Mouse (Mus musculus) ovary, adult 18-20 months (tissue): ENCODE results near the gene Chmp5.
"Not testable (repeated sequence)": the region's sequence is repeated elsewhere in the genome, so short reads cannot be mapped to it uniquely, and the experiment has no call there.

ENCODE experiments used
- DNase-seq: peaks from one replicate; pipeline ENCODE4 v3.0.0; 2022; ENCODE audit warnings: low spot score, mixed read lengths

The Chmp5 gene

DNA sequence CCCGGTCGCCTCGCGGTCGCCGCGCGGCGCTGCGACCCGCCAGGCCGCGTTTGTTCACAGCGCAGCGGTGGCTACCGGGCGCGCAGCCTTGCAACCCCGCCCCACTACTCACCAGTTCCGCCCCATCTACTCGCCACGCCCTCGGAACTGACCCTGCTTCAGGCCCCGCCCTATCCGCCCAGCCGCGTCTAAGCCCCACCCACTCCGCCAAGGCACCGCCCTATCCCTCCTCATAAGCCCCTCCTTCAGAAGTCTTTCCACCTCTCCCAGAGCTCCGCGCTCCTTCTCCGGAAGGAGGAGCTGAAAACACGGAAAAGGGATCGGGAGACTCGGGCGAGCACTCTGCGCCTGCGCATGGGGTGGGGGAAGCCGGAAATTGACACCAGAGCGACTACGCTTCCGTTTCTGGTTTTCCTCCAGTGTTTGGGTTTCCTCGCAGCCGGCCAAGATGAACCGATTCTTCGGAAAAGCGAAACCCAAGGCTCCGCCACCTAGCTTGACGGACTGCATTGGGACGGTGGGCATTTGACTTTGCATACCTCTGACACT lies at the start of gene Chmp5, which contains the start of gene Bag1:
Chmp5 (plus strand) TSS at position 248 of the 549 bp plus-strand sequence.
Bag1 (minus strand) TSS at position 135 of the 549 bp plus-strand sequence.
- peak; percentile 99 for DNase-seq

DNA sequence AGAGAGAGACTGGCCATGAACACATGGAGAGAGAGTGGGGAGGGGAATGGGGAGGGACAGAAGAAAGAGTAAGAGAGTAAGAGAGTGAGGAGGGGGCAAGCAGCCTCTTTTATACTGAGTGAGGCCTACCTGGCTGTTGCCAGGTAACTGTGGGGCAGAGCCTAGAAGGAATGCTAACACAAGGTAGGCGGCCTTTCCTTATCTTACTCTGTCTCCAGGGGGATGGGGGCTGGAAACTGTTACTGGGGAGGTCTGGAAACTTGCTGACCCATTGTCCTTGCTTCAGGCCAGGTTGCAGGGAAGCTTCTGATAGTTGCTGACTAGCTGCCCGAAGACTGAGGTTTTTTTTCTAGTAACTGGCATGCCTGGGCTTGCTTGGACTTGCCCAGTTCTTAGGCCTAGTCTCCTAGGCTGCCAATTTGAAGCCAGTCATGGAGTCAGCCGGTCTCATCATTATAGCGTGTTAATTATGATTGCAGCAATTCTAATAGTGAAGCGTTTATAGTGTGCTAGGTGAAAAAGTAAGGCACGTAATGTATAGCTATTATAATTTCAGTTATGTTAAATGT lies 49.6 kb upstream of the Chmp5 start:
- DNase-seq = no peak

DNA sequence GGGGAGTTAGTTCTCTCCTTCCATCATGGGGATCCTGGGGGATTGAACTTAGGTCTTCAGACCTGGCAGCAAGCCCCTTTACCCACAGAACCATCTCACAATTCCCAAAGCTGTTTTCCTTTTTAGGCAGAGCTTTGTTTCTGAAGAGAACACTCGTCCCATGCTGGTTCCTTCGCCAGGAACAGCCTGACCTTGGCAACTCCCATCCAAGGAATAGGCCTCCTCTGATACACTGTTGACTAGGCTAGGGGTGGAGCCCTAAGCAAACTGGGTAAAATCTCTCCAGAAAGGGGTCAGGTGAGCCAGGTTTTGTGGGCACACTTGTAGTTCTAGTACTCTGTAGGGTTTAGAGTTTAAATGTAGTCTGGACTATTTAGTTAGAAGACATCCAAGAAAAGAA lies 48.9 kb upstream of the Chmp5 start:
- DNase-seq = no peak

DNA sequence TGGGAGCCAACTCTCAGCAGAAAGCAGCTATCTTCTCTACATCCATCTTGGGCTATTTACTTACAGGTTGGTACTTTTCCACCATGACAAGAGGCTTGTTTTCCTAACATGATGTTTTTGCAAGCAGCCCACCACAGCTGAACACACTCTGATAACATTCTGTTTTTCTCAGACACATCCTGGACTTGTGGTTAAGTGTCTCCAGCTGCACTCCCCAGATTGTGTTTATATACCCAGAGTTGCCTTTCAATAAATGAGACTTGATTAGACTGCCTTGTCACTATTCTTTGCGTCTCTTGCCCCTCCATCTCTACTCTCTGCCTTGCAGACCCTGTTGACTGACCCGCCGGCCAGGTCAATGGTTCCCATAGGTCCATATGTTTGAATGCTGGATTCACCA lies 48.1 kb upstream of the Chmp5 start:
- DNase-seq = no peak

DNA sequence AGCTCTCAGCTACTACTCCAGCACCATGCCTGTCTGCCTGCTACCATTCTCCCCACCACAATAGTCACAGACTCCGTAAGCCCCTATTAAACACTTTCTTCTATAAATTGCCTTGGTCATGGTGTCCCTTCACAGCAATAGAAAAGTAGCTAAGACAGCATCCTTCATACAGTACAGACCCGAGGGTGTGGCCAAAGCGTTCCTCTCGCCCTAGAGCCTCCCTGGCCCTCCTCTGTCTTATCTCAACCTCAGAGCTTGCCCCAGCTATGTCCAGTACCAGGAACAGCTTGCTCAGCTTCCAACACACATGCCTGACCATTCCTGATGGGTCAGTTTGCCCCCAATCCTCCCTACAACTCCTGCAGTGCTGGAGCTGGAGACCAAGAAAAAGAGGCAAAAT lies 47.6 kb upstream of the Chmp5 start:
- no peak for DNase-seq

DNA sequence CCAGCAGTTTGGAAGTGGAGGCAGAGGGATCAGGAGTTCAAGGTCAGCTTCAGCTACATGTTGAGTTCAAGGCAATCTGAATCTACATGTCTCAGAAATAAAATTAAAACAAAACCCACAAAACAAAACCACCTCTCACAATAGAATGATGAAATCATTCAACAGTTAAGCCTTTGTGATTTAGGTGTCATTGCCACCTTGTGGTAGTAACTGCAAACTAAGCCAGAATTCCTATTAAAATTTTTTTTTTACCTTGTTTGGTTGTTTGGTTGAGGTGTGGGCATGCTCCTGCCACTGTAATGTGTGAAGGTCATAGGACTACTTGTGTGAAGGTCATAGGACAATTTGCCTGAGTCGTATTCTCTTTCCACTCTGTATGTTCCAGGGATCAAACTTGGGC lies 41.9 kb upstream of the Chmp5 start:
- no peak for DNase-seq

DNA sequence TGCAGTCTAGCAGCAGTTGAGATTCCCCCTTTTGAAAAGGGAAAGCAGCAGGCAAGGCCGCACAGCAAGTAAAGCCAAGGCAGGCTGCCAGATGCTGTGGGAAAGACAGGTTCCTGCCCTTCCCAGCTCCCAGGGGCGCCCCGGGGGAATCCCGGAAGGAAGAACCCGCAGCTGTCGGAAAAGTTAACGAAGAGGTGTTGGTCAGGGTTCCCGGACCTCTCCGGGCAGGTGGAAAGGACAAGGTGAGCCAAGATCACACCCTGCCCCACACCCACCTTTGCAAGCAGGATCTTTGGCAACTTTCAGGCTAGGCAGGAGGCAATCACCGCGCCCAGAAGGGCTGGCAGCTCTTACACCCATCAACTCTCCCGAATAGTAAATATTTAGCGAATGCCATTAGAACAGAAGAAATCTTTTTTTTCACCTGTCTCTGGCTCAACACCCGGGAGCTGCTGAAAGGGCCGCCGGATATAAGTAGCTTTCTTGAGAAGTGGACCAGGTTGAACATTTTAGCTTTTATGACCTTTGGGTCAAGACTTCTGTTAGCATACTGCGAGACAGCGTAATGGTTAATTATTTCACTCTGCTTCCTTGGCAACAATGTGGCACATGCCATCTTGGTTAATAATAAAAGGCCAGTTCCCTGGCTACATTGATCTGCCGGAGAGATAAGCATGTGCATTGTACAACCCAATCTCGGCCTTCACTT lies 39.8 kb upstream of the Chmp5 start:
- no peak for DNase-seq

DNA sequence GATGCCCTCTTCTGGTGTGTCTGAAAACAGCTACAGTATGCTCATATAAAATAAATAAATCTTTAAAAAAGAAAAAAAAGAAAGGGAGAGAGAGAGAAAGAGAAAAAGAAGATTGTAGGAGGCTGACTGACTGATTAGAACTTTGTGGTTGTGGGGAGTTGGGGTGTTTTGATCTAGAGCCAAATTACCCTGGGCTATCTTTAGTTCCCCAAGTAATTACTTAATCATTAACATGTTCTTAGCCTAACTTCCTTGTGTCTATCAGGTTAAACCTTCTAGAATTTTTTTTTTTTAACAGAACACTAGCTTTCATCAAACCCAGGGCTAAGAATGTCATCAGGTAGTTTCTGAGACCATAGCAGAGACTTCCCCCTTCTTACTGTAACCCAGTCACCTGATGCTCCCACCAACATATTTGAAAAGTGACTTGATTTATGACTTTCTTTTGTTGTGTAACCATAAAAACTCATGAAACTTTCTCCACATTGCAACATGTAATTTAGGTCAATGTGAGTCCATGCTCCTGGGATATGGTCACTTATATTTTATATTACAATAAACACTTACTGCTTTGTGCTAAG lies 33.8 kb upstream of the Chmp5 start:
- DNase-seq = no peak

DNA sequence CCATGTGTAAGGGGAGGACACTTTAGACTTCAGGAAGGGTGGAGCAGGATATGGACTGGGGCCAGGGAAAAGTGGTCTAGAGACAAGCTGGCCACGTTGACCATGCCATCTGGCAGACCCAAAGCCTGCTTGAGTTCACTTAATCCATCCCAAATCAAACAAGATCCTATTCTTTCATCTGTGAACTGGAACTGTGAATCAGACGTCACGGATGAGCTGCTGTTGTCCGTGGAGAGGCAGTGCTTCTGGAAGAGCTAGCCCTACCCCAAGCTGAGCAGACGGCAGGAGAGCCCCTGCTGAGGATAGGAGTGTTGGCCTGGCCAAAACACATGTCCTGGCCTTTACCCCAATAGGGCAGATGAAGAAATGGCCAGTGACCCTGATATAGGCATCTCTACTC lies 32.3 kb upstream of the Chmp5 start:
- no peak for DNase-seq

DNA sequence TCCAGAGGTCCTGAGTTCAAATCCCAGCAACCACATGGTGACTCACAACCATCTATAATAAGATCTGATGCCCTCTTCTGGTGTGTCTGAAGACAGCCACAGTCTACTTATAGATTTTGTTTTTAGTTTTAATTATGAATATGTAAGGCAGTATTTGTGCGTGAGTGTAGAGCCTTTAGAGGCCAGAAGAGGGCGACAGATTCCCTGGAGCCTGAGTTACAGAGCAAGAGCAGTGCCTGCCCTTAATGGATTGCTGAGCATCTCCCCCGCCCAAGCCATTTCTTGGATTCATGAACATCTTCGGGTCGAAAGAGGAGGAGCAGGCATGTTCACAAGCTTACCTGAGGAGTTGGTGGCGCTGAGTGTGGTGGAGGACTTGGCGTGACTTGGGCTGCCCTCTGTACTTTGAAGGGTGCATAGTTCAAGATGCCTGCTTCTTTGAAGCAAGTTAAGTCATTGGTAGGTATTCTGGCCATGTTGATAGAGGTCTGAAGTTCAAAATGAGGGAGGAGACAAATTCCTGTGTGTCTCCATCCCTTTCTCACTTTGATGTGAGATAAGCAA lies 31.5 kb upstream of the Chmp5 start:
- no peak for DNase-seq

DNA sequence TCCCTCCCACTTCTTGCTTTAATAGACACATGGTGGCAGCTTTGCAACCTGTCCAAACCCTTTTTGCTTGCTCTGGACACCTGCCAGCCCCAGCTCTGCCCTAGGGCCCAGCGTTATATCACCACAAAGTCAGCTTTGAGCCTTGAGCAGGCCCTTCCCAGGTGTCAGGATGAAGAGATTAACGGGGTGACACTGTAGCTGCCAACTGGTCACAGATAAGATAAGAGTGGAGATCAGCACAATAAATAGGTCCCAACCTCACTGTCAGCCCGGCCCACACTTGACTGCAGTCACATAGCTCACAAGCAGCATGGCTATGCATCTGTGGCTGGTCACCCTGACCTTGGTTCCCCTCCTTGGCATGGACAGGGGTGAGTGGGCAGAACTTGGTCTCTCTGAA lies 28.4 kb upstream of the Chmp5 start, which contains the start of gene Spink4:
Spink4 (plus strand) TSS at position 268 of the 400 bp plus-strand sequence.
- DNase-seq = peak; percentile 74

DNA sequence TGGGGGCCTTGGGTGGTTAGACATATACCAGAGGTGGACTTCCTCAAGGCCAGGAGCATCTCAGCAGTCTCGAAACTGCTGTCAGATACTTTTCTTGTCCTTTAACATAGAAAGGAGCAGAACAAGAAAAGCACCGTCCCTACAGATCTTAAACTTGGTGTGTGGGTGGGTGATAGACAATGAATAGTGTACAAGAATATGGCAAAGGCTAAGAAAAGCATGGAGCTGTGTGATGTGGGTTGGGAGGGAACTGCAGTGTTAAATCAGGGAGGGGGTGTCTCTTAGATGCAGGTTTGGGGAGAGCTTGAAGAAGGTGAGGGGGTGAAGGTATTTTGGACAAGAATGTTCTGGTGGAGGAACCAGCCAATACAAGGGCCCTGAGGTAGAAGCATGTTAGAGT lies 27.6 kb upstream of the Chmp5 start:
- no peak for DNase-seq

DNA sequence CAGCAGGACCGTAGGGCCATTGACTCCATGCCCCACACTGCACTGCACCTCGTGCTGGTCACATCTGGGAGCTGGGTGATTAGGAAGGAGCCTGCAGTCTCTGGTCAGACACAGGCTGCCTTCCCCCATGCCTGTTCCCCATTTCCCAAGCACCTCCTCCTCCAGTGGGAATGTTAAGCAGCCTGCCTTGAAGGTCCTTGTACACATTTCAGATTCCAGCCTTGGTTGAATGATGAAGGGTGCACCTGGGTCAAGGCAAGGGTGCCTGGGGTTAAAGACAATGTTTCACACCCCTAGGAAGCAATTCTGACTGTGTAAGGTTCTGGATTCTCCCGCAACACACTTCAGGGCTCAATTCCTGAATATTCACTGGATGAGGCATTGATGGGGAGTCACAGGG lies 26.9 kb upstream of the Chmp5 start:
- no peak for DNase-seq

DNA sequence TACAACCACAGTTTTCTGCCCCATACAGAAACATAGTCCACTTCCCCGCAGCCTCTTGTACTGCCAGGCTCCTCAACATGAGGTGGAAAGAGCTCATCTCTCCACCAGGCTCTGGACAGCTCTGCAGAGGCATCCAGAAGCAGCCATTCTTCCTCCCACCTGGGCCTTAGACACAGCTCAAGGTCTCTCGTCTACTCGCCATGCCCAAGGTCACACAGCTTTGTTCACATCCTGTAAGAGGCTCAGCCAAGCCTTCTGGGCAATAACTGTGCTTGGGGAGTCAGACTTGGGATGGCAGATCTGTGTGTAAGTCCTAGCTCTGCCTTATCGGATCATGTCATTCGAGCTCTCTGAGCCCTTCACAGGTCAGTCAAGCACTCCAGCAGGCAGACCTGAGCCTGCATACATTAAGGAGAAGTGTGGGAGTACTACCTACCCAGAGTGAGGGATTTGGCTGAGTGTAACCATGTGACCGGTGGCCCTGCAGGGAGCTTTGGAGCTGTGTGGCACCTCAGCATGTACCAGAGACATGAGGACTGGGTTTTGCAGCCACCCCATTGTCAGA lies 25.0 kb upstream of the Chmp5 start:
- DNase-seq = peak; percentile 33

DNA sequence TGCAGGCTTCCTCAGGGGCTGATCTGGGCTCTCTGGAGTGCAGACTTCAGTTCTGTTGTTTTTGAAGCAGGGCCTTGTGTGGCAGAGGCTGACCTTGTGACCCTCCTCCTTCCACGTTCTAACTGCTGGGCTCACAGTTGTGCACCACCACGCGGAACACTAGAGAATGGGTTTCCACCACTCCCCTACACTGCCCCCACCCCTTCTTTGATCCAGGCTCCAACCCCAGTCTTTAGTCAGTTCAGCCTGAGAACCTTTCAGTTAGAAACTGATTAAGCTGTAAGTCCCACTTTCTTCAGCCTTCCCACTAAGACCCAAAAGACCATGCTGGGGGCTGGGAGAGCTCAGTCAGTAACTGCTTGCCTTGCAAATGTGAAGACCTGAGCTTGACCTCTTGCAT lies 22.6 kb upstream of the Chmp5 start:
- DNase-seq = no peak

DNA sequence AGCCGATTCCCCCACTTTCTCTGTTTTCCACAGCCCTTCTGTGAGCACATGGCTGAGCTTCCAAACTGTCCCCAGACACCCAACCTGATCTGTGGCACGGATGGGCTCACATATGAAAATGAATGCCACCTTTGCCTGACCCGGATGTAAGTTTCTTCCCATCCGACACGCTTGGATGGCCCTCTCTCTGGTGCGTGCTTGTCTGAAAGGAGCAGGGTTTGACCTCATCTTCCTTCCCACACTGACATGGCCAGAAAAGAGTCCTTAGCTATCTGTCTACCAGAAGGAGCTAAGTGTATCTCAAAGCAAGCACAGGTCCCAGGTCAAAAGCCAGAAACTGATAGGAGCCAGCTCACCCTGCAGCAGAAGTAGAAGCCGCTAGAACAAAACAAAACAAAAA lies 19.2 kb upstream of the Chmp5 start:
- no peak for DNase-seq

DNA sequence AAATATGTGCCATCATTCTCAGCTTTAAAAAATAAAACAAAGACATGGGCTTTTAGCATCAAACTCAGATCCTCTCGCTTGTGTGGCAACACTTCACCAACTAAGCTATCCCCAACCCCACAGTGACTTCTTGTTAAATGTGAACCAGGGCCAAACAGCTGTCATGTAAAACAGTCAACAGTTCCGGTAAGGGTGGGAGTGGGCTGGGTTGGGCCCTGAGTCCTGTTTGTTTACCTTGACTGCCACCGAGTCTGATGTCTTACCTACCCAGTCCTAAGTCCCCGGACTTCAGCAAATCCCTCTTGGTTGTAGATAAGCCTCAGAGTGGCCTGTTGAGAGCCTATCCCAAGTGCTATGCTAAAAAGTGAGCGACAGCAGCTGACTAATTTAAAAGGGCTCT lies 14.5 kb upstream of the Chmp5 start:
- no peak for DNase-seq

DNA sequence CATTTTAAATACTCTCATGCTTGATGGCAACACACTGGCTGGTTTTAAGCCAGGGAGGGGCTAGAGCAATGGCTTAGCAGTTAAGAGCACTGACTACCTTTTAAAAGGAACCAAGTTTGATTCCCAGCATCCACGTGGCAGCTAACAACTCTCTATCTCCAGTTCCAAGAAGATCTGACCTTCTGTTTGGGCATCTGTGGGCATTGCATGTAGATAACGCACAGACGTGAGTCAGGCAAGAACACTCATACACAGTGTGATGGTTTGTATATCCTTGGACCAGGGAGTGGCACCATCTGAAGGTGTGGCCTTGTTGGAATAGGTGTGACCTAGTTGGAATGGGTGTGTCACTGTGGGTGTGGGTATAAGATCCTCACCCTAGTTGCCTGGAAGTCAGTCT lies 13.8 kb upstream of the Chmp5 start:
- not testable (repeated sequence) for DNase-seq

DNA sequence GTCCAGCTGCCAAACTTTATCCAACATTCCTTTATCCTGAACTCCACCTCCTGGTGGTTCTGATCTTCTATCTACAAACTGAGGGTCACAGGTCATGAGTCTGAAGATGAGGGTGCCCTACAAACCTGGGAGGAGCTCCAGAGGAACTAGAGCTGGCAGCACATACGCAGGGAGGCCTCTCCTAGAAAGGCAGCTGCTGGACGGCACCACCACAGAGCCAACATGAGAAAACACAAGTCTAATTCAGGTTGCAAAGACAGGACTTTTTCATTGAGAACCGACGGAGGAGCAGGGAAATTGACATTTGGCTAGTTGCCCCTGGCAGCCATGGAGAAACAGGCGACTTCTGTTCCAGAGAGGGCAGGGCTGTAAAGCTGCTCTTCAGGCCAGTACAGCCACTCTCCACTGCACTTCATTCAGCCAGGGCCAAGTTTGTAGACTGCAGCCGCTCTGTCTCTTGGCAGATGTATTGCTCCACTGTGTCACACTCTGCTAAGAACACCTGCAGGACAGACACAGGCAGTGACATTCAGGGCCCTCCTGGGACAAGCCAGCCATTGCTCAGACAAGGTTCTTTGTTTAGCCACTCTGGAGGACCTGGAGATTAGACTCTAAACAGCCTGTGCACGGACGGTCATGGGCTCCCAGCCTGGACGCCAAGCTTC lies 11.9 kb upstream of the Chmp5 start:
- peak; percentile 21 for DNase-seq

DNA sequence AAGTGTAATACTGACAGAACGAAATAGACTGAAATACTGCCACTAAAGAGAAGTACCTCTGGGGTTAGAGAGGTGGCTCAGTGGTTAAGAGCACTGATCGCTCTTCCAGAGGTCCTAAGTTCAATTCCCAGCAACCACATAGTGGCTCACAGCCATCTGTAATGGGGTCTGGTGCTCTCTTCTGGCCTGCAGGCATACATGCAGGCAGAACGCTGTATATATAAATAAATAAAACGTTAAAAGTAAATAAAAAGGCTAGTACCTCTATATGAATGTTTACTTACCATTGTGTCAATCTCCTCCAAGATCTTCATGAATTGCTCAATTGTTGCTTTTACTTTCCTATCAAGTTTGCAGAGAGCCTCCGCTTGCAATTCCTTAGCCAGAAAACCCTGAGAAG lies 9.4 kb upstream of the Chmp5 start:
- no peak for DNase-seq

DNA sequence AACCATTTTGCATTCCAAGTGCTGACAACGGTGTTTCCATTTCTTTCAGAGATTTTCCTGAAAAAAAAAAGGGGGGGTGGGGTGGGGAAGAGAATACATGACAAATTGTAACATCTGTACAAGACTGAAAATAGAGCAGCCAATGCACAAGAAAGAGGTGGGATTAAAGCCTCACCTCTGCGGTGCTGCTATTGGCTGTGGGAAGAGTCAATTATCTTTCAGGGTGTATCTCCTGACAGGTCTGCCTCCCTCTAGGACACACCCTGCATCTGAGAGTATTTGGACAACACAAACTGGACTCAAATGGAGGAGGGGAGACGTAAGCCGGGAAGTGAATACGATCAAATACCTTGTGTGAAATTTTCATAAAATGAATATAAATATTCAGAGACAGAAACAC lies 4.6 kb upstream of the Chmp5 start:
- DNase-seq = no peak

DNA sequence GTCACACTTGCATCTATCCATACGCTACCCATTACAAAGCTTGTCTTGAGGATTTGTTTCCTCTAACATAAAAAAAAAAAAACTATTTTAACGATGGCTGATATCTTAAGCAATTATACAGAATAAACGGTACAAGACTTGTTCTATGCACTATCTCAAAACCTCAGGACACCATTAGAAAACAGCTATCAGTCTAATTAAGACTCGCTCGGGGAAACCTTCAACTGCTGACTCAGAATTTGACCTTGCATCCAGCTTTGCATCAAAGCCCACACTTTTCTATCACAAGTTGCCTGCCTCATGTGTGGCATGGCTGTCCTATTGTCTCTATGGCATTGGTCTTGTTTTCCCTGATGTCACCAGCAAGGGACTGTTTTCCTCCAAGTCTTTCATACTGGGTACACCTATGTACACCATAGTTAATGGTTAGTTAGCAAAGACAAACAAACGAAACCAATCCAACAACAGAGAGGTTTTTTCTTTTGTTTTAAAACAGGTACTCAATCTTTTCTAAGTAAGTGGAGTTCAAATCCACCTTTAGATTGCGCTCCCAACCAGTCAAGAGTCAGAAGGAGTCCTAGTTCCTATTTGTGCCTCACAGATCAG lies 1.6 kb upstream of the Chmp5 start:
- DNase-seq = no peak
